Mouse (Mus musculus) bone marrow, adult 2 months (tissue): ENCODE measurements around the gene Mamdc2. TPM values are rescaled to one million over a fixed set of nuclear protein-coding genes. Genes with fewer than 3 reads are reported as not detected.
"Not testable (repeated sequence)": the region's sequence is repeated elsewhere in the genome, so short reads cannot be mapped to it uniquely, and the experiment has no call there.

Experiments
- H3K27ac ChIP-seq: fragments of 200-500 bp; 2 replicates; pipeline ENCODE4 v1.5.1; 2012; ENCODE audit warnings: low read depth, mild to moderate bottlenecking, control low read depth, inconsistent platforms, low read length; ENCODE audit not compliant: control insufficient read depth, poor library complexity, insufficient read depth
- H3K4me1 ChIP-seq: fragments of 200-500 bp; 2 replicates; pipeline ENCODE4 v1.6.1; 2011; ENCODE audit warnings: low read length; ENCODE audit not compliant: control insufficient read depth, insufficient read depth
- H3K4me3 ChIP-seq: fragments of 200-500 bp; replicated peaks from 2 replicates; pipeline ENCODE3; 2011; ENCODE audit warnings: mild to moderate bottlenecking, low read depth, low read length, control low read depth; ENCODE audit not compliant: control insufficient read depth
- CTCF ChIP-seq: fragments of 200-500 bp; IDR thresholded peaks from 2 replicates; pipeline ENCODE4 v1.5.1; 2011; ENCODE audit warnings: low read length, control low read depth; ENCODE audit not compliant: control insufficient read depth, insufficient read depth
- POLR2A ChIP-seq: fragments of 200-500 bp; IDR thresholded peaks from 2 replicates; pipeline ENCODE4 v1.6.1; 2011; ENCODE audit warnings: low read depth, mild to moderate bottlenecking, control low read depth, low read length, borderline replicate concordance; ENCODE audit not compliant: control insufficient read depth
- WGBS: fragments of 180-500 bp; shearing (Covaris S2); methylation state at CpG from one replicate; pipeline ENCODE4 v1.1.7; 2018; 5-methylcytosine and 5-hydroxymethylcytosine counted together
- polyA plus RNA-seq: library from polyadenylated mRNA; stranded (reverse); fragments of >200 nt; gene quantifications from 2 replicates; pipeline ENCODE4 v1.2.4, GENCODE M21; 2011; ENCODE audit warnings: low replicate concordance; ENCODE audit not compliant: missing spikeins, insufficient read depth, insufficient read length

Mamdc2 gene
- polyA plus RNA-seq, 1 experiment = 0.82 TPM

DNA sequence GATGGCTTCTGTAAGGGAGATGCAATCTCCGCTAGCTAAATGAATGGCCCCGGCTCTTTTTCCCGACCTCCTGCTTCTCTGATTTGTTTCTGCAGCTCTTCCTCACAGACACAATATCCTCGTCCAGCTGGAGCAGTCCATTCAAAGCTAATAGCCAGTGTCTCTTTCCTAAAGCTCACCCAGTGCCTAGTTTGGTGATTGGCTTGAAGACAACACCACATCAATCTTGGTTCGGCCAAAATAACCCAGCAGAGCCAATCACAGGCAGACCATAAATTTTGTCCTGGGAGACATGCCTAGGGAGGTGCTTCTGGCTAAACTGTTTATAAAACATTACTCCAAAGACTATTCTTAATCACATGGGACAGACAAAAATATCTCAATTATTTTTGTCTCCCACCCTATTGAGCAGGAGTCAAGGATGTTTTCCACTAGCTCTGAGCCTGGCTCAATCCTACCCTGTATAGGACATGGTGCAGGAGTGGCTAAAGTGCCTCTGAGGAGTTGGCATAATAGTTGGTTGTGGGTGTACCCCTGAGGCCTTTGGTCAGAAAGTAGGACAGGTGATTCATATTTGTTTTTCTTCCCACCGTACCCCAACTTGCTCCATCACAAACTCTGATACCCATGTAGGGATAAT lies 38.5 kb upstream of the Mamdc2 start:
- Histone ChIP-seq H3K27ac (no peak overlapping the region), H3K4me1 (no peaks in the 10 kb centered on the region), H3K4me3 (no peak overlapping the region)
- TF ChIP-seq CTCF (no peak), POLR2A (no peak)
- 89% methylated on average over 6 of the region's 6 CpGs for WGBS

DNA sequence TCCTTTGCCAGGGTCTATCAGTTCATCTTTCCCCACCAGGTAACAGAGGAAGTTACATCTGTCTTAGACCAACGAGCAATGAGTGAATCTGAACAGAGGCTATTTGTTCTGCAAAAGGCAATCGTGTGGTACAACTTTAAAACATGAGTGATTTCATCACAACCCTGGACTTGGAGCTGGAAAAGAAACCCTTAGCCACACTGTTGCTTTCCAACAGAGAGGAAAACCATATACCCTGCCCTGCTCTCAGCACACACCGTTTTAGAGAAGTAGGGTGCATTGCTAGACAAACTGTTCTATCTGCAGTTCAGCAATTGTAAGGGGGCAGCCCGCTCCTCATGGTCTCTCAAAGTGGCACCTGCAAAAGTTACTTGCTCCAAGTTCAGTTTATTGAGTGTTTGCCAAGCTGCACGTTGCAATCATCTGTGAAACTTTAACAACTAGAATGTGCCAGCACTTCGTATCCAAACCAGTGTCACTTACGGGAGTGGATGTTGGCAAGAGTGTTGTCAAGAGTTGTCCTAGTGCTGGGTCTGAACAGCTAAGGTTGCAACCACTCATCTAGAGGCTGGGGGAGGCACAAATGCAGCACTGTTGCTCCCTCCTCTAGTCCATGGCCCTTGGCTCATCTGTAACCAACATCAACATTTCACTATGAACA lies 37.8 kb upstream of the Mamdc2 start:
- no peak for TF ChIP-seq POLR2A
- no peak for TF ChIP-seq CTCF
- 40% methylated on average over 7 of the region's 7 CpGs for WGBS

DNA sequence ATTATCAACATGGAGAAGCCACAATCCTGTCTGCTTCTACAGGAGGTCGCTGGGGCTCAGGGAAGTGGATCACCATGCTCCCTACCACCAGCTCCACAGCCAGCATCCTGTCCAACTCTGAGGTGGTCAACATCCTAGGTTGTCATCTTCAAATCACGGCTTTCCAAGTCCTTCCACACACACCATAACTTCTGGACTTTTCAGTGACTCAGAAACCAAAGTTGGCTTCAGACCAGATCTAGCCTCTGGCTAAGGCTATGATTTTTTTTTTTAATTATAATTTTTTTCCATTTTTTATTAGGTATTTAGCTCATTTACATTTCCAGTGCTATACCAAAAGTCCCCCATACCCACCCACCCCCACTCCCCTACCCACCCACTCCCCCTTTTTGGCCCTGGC lies 34.3 kb upstream of the Mamdc2 start:
- 62% methylated on average over 2 of the region's 2 CpGs for WGBS
- H3K4me1 ChIP-seq, H3K27ac ChIP-seq, H3K4me3 ChIP-seq: not testable (repeated sequence)

More for the DNA sequence above, 37.8 kb upstream of the Mamdc2 start:
- H3K4me1 ChIP-seq = no peaks in the 10 kb centered on the region
- no peak overlapping the region for H3K27ac ChIP-seq
- no peak overlapping the region for H3K4me3 ChIP-seq

DNA sequence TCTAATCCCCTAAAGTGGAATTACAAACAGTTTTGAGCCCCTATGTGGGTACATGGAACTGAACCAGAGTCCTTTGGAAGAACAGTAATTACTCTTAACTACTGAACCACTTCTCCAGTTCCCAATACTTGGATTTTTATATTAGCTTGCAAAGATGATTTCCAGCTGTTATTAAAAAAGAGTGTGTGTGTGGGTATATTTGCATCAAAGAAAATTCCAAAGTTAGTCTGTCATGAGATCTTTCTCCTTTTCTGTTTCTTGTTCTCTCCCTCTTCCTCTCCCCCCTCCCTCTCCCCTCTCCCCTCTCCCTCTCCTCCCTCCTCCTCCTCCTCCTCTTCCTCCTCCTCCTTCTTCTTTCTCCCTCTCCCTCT lies 31.3 kb upstream of the Mamdc2 start:
- no peak for TF ChIP-seq POLR2A
- TF ChIP-seq CTCF = no peak
- no peaks in the 10 kb centered on the region for H3K4me1 ChIP-seq
- no peak overlapping the region for H3K4me3 ChIP-seq
- no peak overlapping the region for H3K27ac ChIP-seq

DNA sequence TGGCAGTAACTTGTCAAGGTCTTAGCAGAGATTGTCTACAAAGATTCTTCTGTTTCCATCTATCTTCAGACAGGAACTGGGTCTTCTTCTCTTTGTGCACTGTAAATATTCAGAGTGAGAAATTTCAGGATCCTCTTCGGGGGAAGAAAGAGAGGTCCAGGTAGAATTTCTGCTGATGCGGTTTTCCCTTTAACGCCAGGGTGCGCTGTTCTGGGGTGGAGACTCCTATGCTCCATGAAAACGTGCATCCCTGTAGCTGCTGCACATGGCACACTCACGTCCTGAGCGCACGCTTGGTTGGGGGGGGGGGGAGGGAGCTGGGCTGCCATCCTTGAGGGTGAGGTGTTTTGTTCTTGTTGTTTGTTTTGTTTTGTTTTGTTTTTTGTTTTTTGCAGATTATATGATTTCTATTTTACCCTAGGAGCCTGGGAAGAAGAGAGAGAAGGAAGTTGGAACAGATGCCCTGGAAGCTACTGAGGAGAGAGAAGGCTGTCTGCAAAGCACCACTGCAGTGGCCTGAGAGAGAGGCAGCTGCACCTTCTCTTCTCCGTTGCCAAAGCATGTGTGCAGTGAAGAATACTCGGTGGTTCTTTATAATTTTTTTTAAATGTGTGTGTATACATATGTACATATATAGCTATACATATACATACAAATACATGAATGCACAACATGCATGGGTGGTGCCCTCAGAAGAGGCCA lies 30.8 kb upstream of the Mamdc2 start:
- TF ChIP-seq CTCF = peak; percentile 22
- TF ChIP-seq POLR2A = no peak
- Histone ChIP-seq H3K27ac (no peak overlapping the region), H3K4me3 (no peak overlapping the region), H3K4me1 (no peaks in the 10 kb centered on the region; the same call in 1 of the 2 replicates)
- WGBS = 35% methylated on average over 10 of the region's 10 CpGs

DNA sequence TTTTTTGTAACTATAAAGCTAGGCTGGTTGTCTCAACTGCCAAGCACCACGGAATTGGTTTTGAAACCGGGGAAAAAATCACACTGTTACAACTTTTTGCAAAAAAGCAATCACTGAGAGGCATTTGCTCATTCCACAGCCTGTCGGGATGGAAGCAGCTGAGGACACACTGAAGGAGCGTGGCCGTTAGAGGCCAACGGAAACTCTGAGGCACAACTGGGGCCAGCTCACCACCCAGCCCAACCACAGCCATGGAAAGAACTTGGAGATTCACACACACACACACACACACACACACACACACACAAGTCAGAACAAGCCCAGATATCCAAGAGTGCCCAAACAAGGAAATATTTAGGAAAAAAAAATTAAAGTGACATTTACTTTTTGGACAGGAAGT lies 29.6 kb upstream of the Mamdc2 start:
- WGBS = 55% methylated on average over 6 of the region's 6 CpGs
- Histone ChIP-seq H3K4me3 (no peak overlapping the region), H3K27ac (no peak overlapping the region), H3K4me1 (no peaks in the 10 kb centered on the region; the same call in 1 of the 2 replicates)
- no peak for TF ChIP-seq POLR2A
- no peak for TF ChIP-seq CTCF

DNA sequence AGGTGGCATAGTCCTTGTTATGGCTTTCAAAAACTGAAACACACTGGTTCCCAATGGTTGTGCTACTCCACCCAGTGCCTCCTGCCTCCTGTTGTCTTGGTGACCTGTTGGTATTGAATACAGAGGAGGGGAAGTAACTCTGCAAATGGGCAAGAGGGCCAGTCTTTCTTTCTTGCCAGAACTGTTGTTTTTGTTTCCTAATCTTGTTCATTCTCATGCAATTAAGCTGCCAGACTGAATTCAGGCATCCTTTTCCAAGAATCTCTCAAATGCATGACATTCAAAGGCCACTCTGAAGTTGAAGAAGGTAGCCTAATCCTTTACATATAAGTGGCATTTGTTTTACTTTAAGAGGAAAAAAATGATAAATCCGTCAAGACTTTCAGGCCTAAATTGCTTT lies 19.6 kb upstream of the Mamdc2 start:
- Histone ChIP-seq H3K4me1 (no peaks in the 10 kb centered on the region), H3K4me3 (no peak overlapping the region), H3K27ac (no peak overlapping the region)
- TF ChIP-seq CTCF (no peak), POLR2A (no peak)
- WGBS = 84% methylated on average over 1 of the region's 1 CpGs

DNA sequence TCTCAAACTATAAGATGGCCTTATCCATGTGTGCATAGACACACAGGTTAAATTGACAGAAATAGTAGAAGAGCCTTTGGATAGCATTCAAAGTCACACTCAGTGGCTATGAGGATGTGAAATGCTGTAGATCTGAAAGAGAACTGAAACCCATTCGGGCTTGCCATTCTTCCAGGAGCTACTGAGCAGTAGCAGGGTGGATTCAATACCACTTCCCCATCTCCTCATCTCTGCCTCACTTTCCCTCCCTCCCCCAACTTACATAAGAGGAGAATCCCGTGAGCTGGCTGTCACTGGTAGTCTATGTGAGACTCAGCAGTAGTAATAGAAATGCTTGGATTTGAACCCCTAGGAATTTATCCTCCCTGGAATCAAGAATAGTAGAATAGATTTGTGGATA lies 18.8 kb upstream of the Mamdc2 start:
- TF ChIP-seq POLR2A (no peak), CTCF (no peak)
- 27% methylated on average over 2 of the region's 2 CpGs for WGBS
- no peak overlapping the region for H3K27ac ChIP-seq

More for the DNA sequence above, 18.8 kb upstream of the Mamdc2 start:
- no peak overlapping the region for H3K4me3 ChIP-seq
- H3K4me1 ChIP-seq = no peaks in the 10 kb centered on the region
